Mouse (Mus musculus) bone marrow macrophage, adult 2 months (primary cell): ENCODE measurements at regions not wholly inside any gene's neighbourhood (a gene's known extent, or its start where the extent isn't known, plus 50 kb on each side); places are given as distances from the start of the nearest gene placed in this dataset.

Source experiments
- CTCF ChIP-seq: IDR thresholded peaks from 2 replicates; pipeline ENCODE4 v1.5.1; 2012; ENCODE audit warnings: low read depth, mild to moderate bottlenecking, low read length, moderate library complexity
- POLR2A ChIP-seq: IDR thresholded peaks from 2 replicates; pipeline ENCODE4 v1.6.1; 2012; ENCODE audit warnings: mild to moderate bottlenecking, low read depth, low read length, borderline replicate concordance

DNA sequence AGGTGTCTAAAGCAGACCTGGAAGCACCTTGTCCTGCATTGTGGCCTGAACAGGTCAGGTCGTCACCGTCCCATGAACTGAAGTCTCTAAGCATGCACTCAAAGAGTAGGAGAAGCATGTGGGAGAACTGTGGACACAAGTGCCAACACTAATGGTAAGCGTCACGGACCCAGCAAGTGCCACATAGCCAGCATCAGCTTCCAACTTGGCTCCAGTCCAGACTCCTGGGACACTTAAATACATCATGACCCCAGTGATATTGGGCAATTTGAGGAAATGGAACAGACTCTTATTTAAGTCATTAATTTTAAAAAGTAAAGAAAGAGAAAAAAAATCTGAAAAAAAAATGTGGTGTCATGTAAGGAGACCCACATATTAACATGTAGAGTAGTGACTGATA lies 75.3 kb upstream of the Olig3 start:
- TF ChIP-seq CTCF = no peak
- no peak for TF ChIP-seq POLR2A
